Mouse (Mus musculus): ENCODE measurements around the gene Pop7. TPM values are rescaled to one million over a fixed set of nuclear protein-coding genes. Genes with fewer than 3 reads are reported as not detected.

Gene Pop7
- polyA plus RNA-seq, 1 experiment from 2014 or later: 65.4 TPM

DNA sequence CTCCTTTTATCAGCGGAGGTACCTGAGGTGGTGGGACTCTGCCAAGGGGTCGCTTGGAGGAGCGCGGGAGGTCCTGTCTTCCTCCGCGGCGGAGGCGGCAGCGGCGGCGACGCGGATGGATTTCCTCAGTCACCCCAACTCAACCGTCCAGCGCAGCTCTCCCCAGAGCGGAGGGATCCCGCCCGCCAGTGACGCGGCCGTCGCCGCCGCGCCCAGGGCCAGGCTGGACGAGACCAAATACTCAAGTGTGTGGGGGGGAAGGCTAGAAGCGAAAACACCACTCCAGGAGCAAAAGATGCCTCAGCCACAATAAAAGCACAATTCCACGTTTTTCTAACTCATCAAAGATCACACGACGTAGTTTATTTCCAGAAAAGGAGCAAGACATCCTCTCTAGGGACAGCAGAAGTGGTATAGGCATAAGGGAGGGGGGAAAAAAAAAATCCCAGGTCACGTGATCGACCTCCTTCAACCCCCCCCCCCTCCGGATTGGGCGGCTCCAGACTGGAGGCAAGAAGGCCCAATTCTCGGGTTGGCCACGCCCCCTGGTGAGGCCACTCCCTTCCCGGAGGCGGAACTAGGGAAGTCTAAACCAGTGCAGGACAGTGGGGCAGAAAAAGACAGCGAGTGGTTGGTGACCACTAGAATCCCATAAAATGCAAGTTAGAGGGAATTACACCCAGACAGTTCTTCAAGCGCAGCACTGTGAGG lies 31.0 kb upstream of the Pop7 start, which contains the start of the genes Epo and Gnb2:
Gene Epo, minus strand, starts transcription at position 126 of the 711 bp plus-strand sequence.
Gene Gnb2, minus strand, starts transcription at position 394 of the 711 bp plus-strand sequence.
- peak within 1 kb of the TSS; percentile 91 for H3K9ac ChIP-seq
- H3K4me2 ChIP-seq (replicated peaks): peak within 1 kb of the TSS; percentile 91
- H3K27ac ChIP-seq: peak within 1 kb of the TSS; percentile 95
- H3K9me3 ChIP-seq: no peaks in the 10 kb centered on the region
- peak within 1 kb of the TSS; percentile 93 for H3K4me3 ChIP-seq
- peaks cover 22% of the 10 kb centered on the region for H3K4me1 ChIP-seq
- ATAC-seq (ENCODE audit: low FRiP score, low read depth): peak; percentile 42
- WGBS: under 1% methylated on average over 40 of the region's 40 CpGs
- no peaks in the 10 kb centered on the region for H3K27me3 ChIP-seq (replicated peaks)
- peaks cover 16% of the 10 kb centered on the region for H3K36me3 ChIP-seq

- peak overlapping the region; percentile 91 for H3K4me2 ChIP-seq (replicated peaks)
- peaks cover 25% of the 10 kb centered on the region for H3K4me1 ChIP-seq
- H3K27ac ChIP-seq: peak overlapping the region; percentile 95
- peak overlapping the region; percentile 93 for H3K4me3 ChIP-seq
- H3K9ac ChIP-seq: peak overlapping the region; percentile 91
- H3K9me3 ChIP-seq: no peaks in the 10 kb centered on the region
- peaks cover 21% of the 10 kb centered on the region for H3K36me3 ChIP-seq
- ATAC-seq (ENCODE audit: low FRiP score, low read depth): peak; percentile 17; the same call in 1 of the 2 replicates
- H3K27me3 ChIP-seq (replicated peaks): no peaks in the 10 kb centered on the region
- 1% methylated on average over 12 of the region's 12 CpGs for WGBS
Observed at GRCm38 (mm10) chr5:137532808-137533116, 30.4 kb upstream of the Pop7 start.

- under 1% methylated on average over 19 of the region's 19 CpGs for WGBS
Observed at GRCm38 (mm10) chr5:137532131-137532807, 30.0 kb upstream of the Pop7 start.

GRCm38 (mm10) chr5:137531414-137532130 lies 29.3 kb upstream of the Pop7 start:
- H3K27me3 ChIP-seq (replicated peaks): no peaks in the 10 kb centered on the region
- H3K9ac ChIP-seq: peak overlapping the region; percentile 91
- peaks cover 31% of the 10 kb centered on the region for H3K36me3 ChIP-seq
- H3K4me1 ChIP-seq: peaks cover 29% of the 10 kb centered on the region
- ATAC-seq (ENCODE audit: low FRiP score, low read depth): peak; percentile 29
- H3K4me2 ChIP-seq (replicated peaks): peak overlapping the region; percentile 91
- H3K4me3 ChIP-seq: peak overlapping the region; percentile 93
- peak overlapping the region; percentile 95 for H3K27ac ChIP-seq
- no peaks in the 10 kb centered on the region for H3K9me3 ChIP-seq
- WGBS: under 1% methylated on average over 49 of the region's 51 CpGs

More at GRCm38 (mm10) chr5:137532131-137532807, 30.0 kb upstream of the Pop7 start:
- peak overlapping the region; percentile 93 for H3K4me3 ChIP-seq
- H3K36me3 ChIP-seq: peaks cover 26% of the 10 kb centered on the region
- H3K9me3 ChIP-seq: no peaks in the 10 kb centered on the region
- no peaks in the 10 kb centered on the region for H3K27me3 ChIP-seq (replicated peaks)
- peaks cover 27% of the 10 kb centered on the region for H3K4me1 ChIP-seq
- no peak for ATAC-seq (ENCODE audit: low FRiP score, low read depth)
- H3K4me2 ChIP-seq (replicated peaks): peak overlapping the region; percentile 91
- peak overlapping the region; percentile 95 for H3K27ac ChIP-seq
- H3K9ac ChIP-seq: peak overlapping the region; percentile 91

DNA sequence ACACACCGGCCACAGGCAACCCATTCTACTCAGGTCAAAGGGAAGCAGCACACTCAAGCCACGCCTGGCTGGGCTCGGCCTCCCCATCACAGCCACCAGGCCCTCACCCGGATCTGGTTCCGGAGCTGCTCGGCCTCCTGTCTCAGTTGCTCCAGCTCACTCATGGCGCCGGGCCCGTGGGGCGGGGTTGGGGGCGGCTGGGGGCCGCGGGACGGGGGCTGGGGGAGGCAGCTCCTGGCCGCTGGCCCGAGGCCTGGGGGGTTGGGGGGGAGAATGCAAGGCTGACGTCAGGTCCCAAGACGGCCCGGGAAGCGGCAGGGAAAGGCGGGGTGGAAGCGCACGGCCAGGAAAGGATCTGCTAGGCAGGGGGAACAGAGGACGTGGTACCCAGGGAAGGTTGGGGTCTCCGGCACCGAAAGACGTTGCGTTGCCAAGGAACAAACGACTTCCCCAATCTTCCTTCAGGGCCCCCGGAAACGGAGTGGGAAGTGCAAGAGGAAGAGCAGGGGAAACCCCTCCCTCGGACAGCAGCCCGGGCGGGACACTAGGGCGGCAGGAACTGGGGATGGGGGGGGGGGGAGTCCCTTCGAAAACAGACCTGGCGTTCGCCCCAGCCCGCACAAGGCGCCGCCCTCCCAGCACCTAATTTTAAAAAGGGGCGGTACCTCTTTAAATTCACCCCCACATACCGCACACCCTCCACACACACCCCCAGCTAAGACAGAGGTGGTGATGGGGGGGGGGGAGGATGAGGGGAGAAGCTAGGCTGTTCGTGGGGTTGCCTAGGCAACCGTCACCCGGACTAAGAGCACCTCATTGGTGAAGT lies 28.5 kb upstream of the Pop7 start:
- Histone ChIP-seq H3K4me1 (peaks cover 35% of the 10 kb centered on the region), H3K36me3 (peaks cover 38% of the 10 kb centered on the region), H3K9me3 (no peaks in the 10 kb centered on the region), H3K27me3 (replicated peaks) (no peaks in the 10 kb centered on the region), H3K4me2 (replicated peaks) (peak overlapping the region; percentile 91), H3K27ac (peak overlapping the region; percentile 95), H3K9ac (peak overlapping the region; percentile 91), H3K4me3 (peak overlapping the region; percentile 93)
- peak; percentile 69 for ATAC-seq (ENCODE audit: low FRiP score, low read depth)
- WGBS: 1% methylated on average over 45 of the region's 46 CpGs

- Histone ChIP-seq H3K9ac (peak overlapping the region; percentile 91), H3K9me3 (no peaks in the 10 kb centered on the region), H3K27me3 (replicated peaks) (no peaks in the 10 kb centered on the region), H3K36me3 (peaks cover 45% of the 10 kb centered on the region), H3K27ac (peak overlapping the region; percentile 95; the same call in 1 of the 2 replicates), H3K4me3 (peak overlapping the region; percentile 93), H3K4me1 (peaks cover 41% of the 10 kb centered on the region), H3K4me2 (replicated peaks) (peak overlapping the region; percentile 91)
- 77% methylated on average over 8 of the region's 8 CpGs for WGBS
- no peak for ATAC-seq (ENCODE audit: low FRiP score, low read depth)
Observed at GRCm38 (mm10) chr5:137530075-137530474, 27.8 kb upstream of the Pop7 start.

GRCm38 (mm10) chr5:137529221-137529995 lies 27.1 kb upstream of the Pop7 start:
- H3K4me2 ChIP-seq (replicated peaks): peak overlapping the region; percentile 91
- H3K27ac ChIP-seq: no peak overlapping the region
- ATAC-seq (ENCODE audit: low FRiP score, low read depth): no peak
- 74% methylated on average over 15 of the region's 15 CpGs for WGBS
- H3K4me3 ChIP-seq: no peak overlapping the region
- peaks cover 51% of the 10 kb centered on the region for H3K36me3 ChIP-seq
- H3K9me3 ChIP-seq: no peaks in the 10 kb centered on the region
- H3K27me3 ChIP-seq (replicated peaks): no peaks in the 10 kb centered on the region
- H3K4me1 ChIP-seq: peaks cover 41% of the 10 kb centered on the region
- no peak overlapping the region for H3K9ac ChIP-seq

DNA sequence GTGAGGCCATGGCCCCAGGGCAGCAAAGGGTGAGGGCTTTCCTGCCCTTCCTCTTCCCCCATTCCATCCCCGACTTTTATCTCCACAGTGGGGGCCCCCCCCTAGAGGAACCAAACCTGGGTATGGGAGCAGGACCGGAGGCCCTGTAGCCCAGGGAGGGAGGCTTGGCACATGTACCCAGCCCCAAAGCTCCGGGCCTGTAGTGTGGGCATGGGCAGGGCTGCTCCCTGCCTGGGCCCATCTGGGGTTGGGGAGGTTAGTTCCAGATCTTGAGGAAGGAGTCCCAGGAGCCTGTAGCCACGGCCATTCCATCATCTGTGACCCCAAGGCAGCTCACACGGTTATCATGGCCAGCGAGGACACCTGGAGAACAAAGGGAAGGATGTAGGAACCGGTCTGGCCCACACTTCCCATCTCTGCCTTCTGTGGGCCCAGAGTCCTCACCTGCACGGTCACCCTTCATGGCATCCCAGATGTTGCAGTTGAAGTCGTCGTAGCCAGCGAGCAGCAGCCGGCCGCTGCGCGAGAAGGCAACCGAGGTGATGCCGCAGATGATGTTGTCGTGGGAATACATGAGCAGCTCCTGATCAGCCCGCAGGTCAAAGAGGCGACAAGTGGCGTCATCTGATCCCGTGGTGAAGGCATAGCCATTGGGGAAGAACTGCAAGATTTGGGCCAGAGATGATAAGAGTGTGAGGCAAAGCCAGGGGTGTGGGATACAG lies 26.1 kb upstream of the Pop7 start:
- no peak overlapping the region for H3K27ac ChIP-seq
- ATAC-seq (ENCODE audit: low FRiP score, low read depth): no peak
- WGBS: 88% methylated on average over 22 of the region's 22 CpGs
- H3K27me3 ChIP-seq (replicated peaks): no peaks in the 10 kb centered on the region
- H3K4me1 ChIP-seq: peaks cover 41% of the 10 kb centered on the region
- H3K36me3 ChIP-seq: peaks cover 61% of the 10 kb centered on the region
- H3K4me3 ChIP-seq: no peak overlapping the region
- no peak overlapping the region for H3K4me2 ChIP-seq (replicated peaks)
- no peaks in the 10 kb centered on the region for H3K9me3 ChIP-seq
- H3K9ac ChIP-seq: no peak overlapping the region

DNA sequence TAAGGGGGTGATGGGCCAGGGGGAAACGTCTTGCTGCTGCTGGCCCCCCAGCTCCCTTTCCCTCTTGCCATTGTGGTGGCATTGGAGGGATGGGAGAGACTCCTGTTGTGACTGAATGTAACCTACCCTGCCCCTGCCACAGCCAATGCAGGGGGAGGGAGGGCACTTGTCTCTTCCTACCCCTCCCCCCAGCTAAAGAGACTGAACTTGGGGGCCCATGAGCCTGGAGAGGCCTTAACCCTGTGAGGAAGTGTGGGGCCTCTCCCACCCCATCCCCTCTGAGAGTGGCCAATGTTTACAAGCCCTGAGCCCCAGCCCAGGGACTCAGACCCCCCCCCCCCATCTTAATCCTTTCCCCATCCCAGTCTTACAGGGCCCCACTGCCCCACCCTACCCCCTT lies 25.1 kb upstream of the Pop7 start:
- Histone ChIP-seq H3K4me2 (replicated peaks) (no peak overlapping the region), H3K27me3 (replicated peaks) (no peaks in the 10 kb centered on the region), H3K36me3 (peaks cover 71% of the 10 kb centered on the region), H3K9ac (no peak overlapping the region), H3K4me3 (no peak overlapping the region), H3K27ac (no peak overlapping the region), H3K4me1 (peaks cover 41% of the 10 kb centered on the region), H3K9me3 (no peaks in the 10 kb centered on the region)
- WGBS: 54% methylated on average over 1 of the region's 1 CpGs
- no peak for ATAC-seq (ENCODE audit: low FRiP score, low read depth)

- Histone ChIP-seq H3K4me1 (peaks cover 38% of the 10 kb centered on the region), H3K36me3 (peaks cover 82% of the 10 kb centered on the region), H3K9ac (no peak overlapping the region), H3K27me3 (replicated peaks) (no peaks in the 10 kb centered on the region), H3K4me3 (no peak overlapping the region), H3K9me3 (no peaks in the 10 kb centered on the region), H3K27ac (0 out of 2 replicates have a peak overlapping the region, but pooled peaks have one; percentile 15), H3K4me2 (replicated peaks) (no peak overlapping the region)
- no peak for ATAC-seq (ENCODE audit: low FRiP score, low read depth)
- WGBS: 47% methylated on average over 16 of the region's 16 CpGs
Observed at GRCm38 (mm10) chr5:137526192-137526936, 24.0 kb upstream of the Pop7 start.

Data from neural tube, embryonic 12.5 days (tissue).